Comparison of ENCODE assay signal across 1 mouse cellular context in genomic region chr1:82787414-82787813, GRCm38 (mm10).
TF ChIP-seq lines count a peak whose summit lies in the region.

No protein-coding gene starts in this region.

TF ChIP-seq in CH12.LX, 34 proteins besides CTCF, POLR2A, EP300 and RAD21 (continued from another document):
- TF ChIP-seq CHD2 (IDR thresholded peaks at IDR 0.05; ENCODE audit: low read length) (no peak), ZKSCAN1 (IDR thresholded peaks at IDR 0.05; ENCODE audit: borderline replicate concordance, low read depth, low read length) (no peak), ZC3H11A (IDR thresholded peaks at IDR 0.05; ENCODE audit: low read depth, low read length) (peak; percentile 76), IRF4 (IDR thresholded peaks at IDR 0.05; ENCODE audit: low read depth, low read length) (no peak), TCF12 (IDR thresholded peaks at IDR 0.05; ENCODE audit: low read depth, low read length) (no peak), MAFK (IDR thresholded peaks at IDR 0.05; ENCODE audit: insufficient replicate concordance, low read length) (no peak), SMC3 (IDR thresholded peaks at IDR 0.05; ENCODE audit: low read depth, low read length) (peak; percentile 85)
